Mouse (Mus musculus) hindbrain, embryonic 12.5 days (tissue): Measurements from ENCODE around the gene C1qb. TPM values are rescaled to one million over a fixed set of nuclear protein-coding genes. Genes with fewer than 3 reads are reported as not detected.
A peak's percentile ranks its signal among the peaks of the same experiment; 100 is the strongest.

Source experiments
- ATAC-seq: fragments of 200-750 bp; cut with Nextera tagmentation; 2 replicates; pipeline ENCODE4 v1.8.0; 2017; ENCODE audit warnings: moderate TSS enrichment; ENCODE audit not compliant: low FRiP score
- H3K27ac ChIP-seq: fragments of 300-500 bp; sonication (generic); 2 replicates; pipeline ENCODE4 v1.5.1; 2016; ENCODE audit warnings: mild to moderate bottlenecking
- H3K27me3 ChIP-seq: fragments of 300-500 bp; sonication (generic); 2 replicates; pipeline ENCODE4 v1.6.1; 2016; ENCODE audit warnings: mild to moderate bottlenecking
- H3K36me3 ChIP-seq: fragments of 300-500 bp; sonication (generic); 2 replicates; pipeline ENCODE4 v1.6.1; 2016; ENCODE audit warnings: mild to moderate bottlenecking
- H3K4me1 ChIP-seq: fragments of 300-500 bp; sonication (generic); 2 replicates; pipeline ENCODE4 v1.6.1; 2016
- H3K4me2 ChIP-seq: fragments of 300-500 bp; sonication (generic); replicated peaks from 2 replicates; pipeline ENCODE4 v1.6.1; 2016; ENCODE audit warnings: mild to moderate bottlenecking
- H3K4me3 ChIP-seq: fragments of 300-500 bp; sonication (generic); 2 replicates; pipeline ENCODE4 v1.5.1; 2016; ENCODE audit warnings: mild to moderate bottlenecking
- H3K9ac ChIP-seq: fragments of 300-500 bp; sonication (generic); 2 replicates; pipeline ENCODE4 v1.6.1; 2016; ENCODE audit warnings: mild to moderate bottlenecking, moderate library complexity
- H3K9me3 ChIP-seq: fragments of 300-500 bp; sonication (generic); replicated peaks from 2 replicates; pipeline ENCODE4 v1.6.1; 2016; ENCODE audit warnings: mild to moderate bottlenecking
- WGBS: fragments of 180-500 bp; shearing (Covaris S2); methylation state at CpG from one replicate; pipeline ENCODE4 v1.1.7; 2016; 5-methylcytosine and 5-hydroxymethylcytosine counted together
- polyA plus RNA-seq: library from polyadenylated mRNA; unstranded; fragments of >200 nt; fragmentation: Nextera tagmentation; extraction: Ambion mirVana; gene quantifications from 2 replicates; pipeline ENCODE4 v1.2.1, GENCODE M21; 2016

The C1qb gene
- polyA plus RNA-seq, 1 experiment from 2014 or later, result 31.6 TPM

DNA sequence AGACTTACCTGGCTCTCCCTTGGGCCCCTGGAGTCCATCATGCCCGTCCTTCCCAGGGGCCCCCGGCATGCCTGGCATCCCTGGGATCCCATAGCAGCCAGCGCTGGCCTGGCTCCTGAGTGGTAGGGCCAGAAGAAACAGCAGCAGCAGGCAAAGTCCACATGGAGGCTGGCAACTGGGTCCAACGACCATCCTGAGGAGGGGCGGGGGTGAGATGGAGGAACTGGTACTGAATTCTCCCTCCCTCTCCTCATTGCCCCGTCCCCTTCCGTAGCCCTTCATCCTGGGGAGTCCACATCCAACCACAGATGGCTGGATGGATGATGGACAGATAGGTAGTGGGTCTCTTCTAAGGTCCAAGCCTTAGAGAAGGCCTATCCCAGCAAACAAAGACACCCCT, 6.4 kb upstream of the C1qb start:
- H3K9me3 ChIP-seq, result no peaks in the 10 kb centered on the region
- H3K4me1 ChIP-seq, result peaks cover 11% of the 10 kb centered on the region
- H3K36me3 ChIP-seq, result no peaks in the 10 kb centered on the region
- peak overlapping the region; percentile 9; the same call in 1 of the 2 replicates for H3K9ac ChIP-seq
- H3K27me3 ChIP-seq, result peaks cover 64% of the 10 kb centered on the region
- no peak overlapping the region for H3K4me2 ChIP-seq
- no peak for ATAC-seq
- no peak overlapping the region for H3K27ac ChIP-seq
- WGBS, result 68% methylated on average over 7 of the region's 7 CpGs
- H3K4me3 ChIP-seq, result no peak overlapping the region

DNA sequence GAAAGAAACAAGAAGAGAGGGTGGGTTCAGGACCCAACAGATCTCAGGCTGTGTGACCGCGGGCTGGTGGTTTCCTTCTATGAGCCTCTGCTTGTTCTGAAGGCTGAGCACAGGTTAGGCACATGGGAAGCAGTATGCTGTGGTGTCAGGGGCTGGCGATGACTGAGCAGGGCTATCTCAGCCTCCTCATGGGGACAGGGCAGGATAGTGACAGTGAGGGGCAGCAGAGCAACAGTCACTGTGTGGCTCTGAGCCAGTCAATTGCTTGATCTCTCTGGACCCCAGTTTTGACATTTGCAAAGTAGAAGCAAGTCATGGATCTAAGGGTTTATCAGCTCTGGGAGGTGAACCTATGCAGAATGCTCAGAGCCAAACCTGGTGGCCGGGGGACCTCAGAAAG, 5.1 kb upstream of the C1qb start:
- Histone ChIP-seq H3K4me2 (no peak overlapping the region), H3K27ac (no peak overlapping the region), H3K27me3 (peaks cover 52% of the 10 kb centered on the region), H3K9me3 (no peaks in the 10 kb centered on the region), H3K9ac (no peak overlapping the region), H3K4me3 (no peak overlapping the region), H3K36me3 (no peaks in the 10 kb centered on the region), H3K4me1 (peaks cover 15% of the 10 kb centered on the region)
- WGBS, result 86% methylated on average over 4 of the region's 4 CpGs
- no peak for ATAC-seq

DNA sequence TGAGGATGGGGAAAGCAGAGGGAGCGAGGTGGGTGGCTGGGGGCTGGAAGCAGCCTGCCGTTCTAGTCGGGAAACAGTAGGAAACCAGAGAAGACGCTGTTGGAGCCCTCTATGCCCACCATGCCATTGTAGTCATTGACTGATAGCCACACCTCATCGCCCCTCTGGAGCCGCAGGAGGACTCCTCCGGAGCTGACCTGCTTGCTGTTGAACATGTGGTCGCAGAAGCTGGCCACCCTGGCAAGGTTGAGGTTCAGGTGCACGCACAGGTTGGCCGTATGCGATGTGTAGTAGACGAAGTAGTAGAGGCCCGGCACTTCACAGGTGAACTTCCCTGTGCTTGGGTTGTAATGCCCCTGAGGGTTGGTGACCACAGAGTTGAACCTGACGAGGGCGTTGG, 4.0 kb upstream of the C1qb start:
- Histone ChIP-seq H3K9ac (no peak overlapping the region), H3K36me3 (no peaks in the 10 kb centered on the region), H3K4me3 (no peak overlapping the region), H3K4me2 (no peak overlapping the region), H3K9me3 (no peaks in the 10 kb centered on the region), H3K27ac (no peak overlapping the region), H3K4me1 (peaks cover 15% of the 10 kb centered on the region; the same call in 1 of the 2 replicates), H3K27me3 (peaks cover 43% of the 10 kb centered on the region)
- no peak for ATAC-seq
- 82% methylated on average over 15 of the region's 15 CpGs for WGBS

DNA sequence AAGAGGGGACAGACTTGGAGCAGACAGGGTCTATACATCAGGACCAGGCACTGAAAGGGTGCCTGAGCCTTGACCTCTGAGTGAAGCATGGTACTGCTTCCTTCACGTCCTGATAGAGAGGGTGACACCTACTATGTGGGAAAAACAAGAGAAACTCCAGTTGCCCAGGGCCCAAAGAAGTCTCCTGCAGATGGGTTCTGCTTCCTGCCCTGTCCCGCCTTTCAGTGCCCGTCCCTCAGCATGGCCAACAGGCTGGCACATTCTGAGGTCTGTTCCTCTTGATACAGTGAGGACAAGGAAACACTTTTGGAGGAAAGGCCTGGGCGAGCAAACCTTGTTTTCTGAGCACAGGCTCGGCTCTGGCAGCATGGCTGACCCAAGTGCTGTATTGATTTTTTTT, 1.7 kb upstream of the C1qb start:
- H3K9ac ChIP-seq, result no peak overlapping the region
- peaks cover 22% of the 10 kb centered on the region for H3K27me3 ChIP-seq
- WGBS, result 71% methylated on average over 5 of the region's 5 CpGs
- peaks cover 12% of the 10 kb centered on the region; the same call in 1 of the 2 replicates for H3K4me1 ChIP-seq
- no peak overlapping the region for H3K4me2 ChIP-seq
- ATAC-seq, result no peak
- H3K4me3 ChIP-seq, result no peak overlapping the region
- no peaks in the 10 kb centered on the region for H3K9me3 ChIP-seq
- H3K36me3 ChIP-seq, result no peaks in the 10 kb centered on the region
- H3K27ac ChIP-seq, result no peak overlapping the region

DNA sequence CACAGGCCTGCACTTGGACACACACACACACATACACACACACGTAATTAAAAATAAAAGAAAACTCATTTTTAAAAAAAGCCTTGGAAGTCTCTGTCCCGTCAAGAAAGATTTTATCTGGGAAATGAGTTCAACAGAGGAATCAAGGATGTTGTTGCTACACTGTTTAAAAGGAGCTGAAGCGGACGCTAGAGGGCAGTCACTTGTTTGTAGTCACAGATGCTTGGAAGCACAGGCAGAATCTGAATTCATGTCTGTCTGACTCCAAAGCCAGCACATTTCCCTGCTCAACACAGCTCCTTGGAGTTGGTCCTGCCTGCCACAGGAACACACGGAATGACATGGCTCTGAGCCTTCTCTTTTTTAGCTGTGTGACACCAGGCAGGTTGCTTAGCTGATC, 7.4 kb downstream of the C1qb start:
- 27% methylated on average over 5 of the region's 5 CpGs for WGBS
- Histone ChIP-seq H3K4me2 (no peak overlapping the region), H3K4me1 (no peaks in the 10 kb centered on the region), H3K27ac (no peak overlapping the region), H3K9ac (no peak overlapping the region), H3K9me3 (no peaks in the 10 kb centered on the region), H3K27me3 (no peaks in the 10 kb centered on the region), H3K4me3 (no peak overlapping the region), H3K36me3 (no peaks in the 10 kb centered on the region)
- ATAC-seq, result no peak

DNA sequence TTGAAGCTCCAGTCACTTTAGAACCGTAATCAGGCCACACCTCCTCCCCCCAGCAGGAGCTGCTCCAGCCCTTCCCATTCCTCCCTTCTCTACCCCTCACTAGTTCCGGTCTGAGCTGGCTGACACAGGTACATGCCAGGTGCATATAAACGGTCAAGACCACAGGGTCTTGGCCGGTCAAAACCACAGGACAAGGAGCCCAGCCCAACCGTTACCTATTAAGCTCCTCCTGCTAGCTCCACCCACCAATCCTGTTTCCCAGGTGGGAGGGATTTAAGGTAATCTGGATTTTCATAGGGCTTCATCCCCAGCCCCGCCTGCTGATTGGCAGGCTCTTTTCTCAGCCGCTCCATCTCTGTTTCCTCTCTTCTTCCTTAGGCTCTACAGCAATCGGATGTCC, 7.8 kb downstream of the C1qb start:
- Histone ChIP-seq H3K36me3 (no peaks in the 10 kb centered on the region), H3K27ac (no peak overlapping the region), H3K9me3 (no peaks in the 10 kb centered on the region), H3K27me3 (no peaks in the 10 kb centered on the region), H3K4me3 (no peak overlapping the region), H3K4me1 (no peaks in the 10 kb centered on the region), H3K9ac (no peak overlapping the region), H3K4me2 (no peak overlapping the region)
- 52% methylated on average over 8 of the region's 8 CpGs for WGBS
- ATAC-seq, result no peak

DNA sequence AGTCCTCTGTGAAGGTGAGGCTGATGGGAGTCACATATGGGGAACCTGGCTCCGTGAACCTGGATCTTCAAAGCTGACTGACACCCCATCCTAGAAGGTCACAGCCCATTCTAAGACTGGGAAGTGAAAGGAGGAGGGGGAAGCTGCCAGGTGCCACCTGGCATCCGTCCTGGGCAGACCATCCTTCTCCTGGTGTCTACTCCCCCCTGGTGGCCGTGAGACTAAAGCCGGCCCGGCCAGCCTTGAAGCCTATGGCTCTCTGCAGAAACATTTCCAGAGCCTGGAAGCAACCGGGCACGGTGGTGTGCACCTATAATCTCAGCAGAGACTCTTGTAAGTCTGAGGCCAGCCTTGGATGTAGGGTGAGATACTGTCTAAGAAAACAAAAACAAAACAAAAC, 9.0 kb downstream of the C1qb start:
- WGBS, result 24% methylated on average over 7 of the region's 7 CpGs
- Histone ChIP-seq H3K4me3 (no peak overlapping the region), H3K9me3 (no peaks in the 10 kb centered on the region), H3K9ac (no peak overlapping the region), H3K27ac (no peak overlapping the region), H3K4me1 (no peaks in the 10 kb centered on the region), H3K27me3 (no peaks in the 10 kb centered on the region), H3K36me3 (no peaks in the 10 kb centered on the region), H3K4me2 (no peak overlapping the region)
- no peak for ATAC-seq

DNA sequence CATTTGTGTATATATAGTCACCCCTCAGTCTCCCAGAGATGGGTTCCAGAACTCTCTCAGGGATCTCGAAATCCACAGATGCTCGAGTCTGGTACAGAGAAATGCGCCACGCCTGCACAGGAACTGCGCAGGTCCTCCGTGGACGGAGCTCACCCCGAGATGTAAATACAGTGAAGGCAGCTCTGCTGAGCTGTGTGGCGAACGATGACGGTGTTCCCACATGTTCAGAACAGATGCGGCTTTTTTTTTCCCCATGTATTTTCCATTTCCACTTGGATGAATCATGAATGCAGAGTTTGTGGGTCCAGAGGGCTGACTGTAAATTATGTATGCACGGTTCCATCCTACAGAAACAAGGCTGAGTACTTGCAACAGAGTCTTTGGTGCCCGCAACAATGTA, 11.0 kb downstream of the C1qb start:
- Histone ChIP-seq H3K36me3 (no peaks in the 10 kb centered on the region), H3K9me3 (no peaks in the 10 kb centered on the region), H3K4me2 (no peak overlapping the region), H3K27me3 (no peaks in the 10 kb centered on the region), H3K4me1 (no peaks in the 10 kb centered on the region), H3K9ac (no peak overlapping the region), H3K4me3 (no peak overlapping the region), H3K27ac (no peak overlapping the region)
- ATAC-seq, result no peak
- WGBS, result 89% methylated on average over 14 of the region's 14 CpGs

DNA sequence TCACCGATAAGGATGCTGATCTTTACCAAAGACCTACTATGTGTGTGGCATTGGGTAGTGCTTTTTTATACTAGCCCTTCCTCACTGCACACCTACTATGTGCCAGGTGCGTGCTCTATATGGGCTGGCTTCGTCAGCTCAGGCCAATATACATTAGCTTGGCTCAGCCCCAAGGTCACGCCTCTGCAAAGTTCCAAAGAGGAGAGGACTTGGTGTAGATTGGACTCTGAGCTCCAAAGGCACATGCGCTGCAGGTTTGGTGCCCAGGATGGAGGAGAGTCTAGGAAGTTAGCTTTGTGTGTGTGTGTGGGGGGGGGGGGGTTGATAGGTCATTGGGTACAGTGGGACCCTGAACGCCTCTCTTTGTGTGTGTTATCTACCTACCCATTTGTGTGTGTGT, 17.6 kb downstream of the C1qb start:
- no peak overlapping the region for H3K4me2 ChIP-seq
- H3K9ac ChIP-seq, result no peak overlapping the region
- no peak for ATAC-seq
- H3K27me3 ChIP-seq, result no peaks in the 10 kb centered on the region
- no peak overlapping the region for H3K27ac ChIP-seq
- no peak overlapping the region for H3K4me3 ChIP-seq
- H3K9me3 ChIP-seq, result no peaks in the 10 kb centered on the region
- peaks cover 40% of the 10 kb centered on the region for H3K4me1 ChIP-seq
- 86% methylated on average over 6 of the region's 6 CpGs for WGBS
- no peaks in the 10 kb centered on the region for H3K36me3 ChIP-seq

DNA sequence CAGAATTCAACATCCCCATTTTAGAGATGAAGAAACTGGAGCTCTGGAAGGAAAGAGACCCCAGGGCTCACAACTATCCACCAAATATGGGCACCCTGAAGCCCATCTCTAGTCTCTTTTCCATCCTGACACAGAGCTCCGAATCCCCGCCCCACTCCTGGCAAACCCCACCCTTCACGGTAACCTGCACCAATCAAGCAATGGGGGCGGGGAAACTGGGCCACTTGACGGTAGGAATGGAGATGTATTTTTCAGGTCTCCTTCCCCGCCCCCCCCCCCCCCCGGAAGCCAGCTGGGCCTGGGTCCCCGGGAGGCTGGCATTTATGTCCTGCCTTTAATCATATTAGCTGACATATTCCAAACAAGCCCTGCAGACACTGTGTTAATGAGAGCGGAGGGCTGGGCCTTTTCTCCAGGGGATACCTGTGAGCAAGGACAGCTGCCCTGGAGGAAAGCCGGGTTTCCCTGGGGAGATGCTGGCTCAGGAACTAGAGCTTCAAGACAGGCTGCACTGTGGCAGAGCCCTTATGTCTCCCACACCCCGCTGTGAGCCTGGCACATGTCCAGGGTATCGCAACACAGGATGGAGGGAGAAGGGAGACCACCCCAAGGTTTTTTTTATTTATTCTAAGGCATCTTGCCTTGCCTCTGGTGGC, 18.2 kb downstream of the C1qb start:
- Histone ChIP-seq H3K36me3 (no peaks in the 10 kb centered on the region), H3K9me3 (no peaks in the 10 kb centered on the region), H3K4me1 (peaks cover 45% of the 10 kb centered on the region), H3K27me3 (peaks cover 3% of the 10 kb centered on the region; the same call in 1 of the 2 replicates), H3K4me2 (peak overlapping the region; percentile 15; the same call in 1 of the 2 replicates), H3K27ac (no peak overlapping the region; the same call in 1 of the 2 replicates), H3K4me3 (no peak overlapping the region), H3K9ac (no peak overlapping the region)
- peak; percentile 49; the same call in 1 of the 2 replicates for ATAC-seq
- 15% methylated on average over 11 of the region's 12 CpGs for WGBS

DNA sequence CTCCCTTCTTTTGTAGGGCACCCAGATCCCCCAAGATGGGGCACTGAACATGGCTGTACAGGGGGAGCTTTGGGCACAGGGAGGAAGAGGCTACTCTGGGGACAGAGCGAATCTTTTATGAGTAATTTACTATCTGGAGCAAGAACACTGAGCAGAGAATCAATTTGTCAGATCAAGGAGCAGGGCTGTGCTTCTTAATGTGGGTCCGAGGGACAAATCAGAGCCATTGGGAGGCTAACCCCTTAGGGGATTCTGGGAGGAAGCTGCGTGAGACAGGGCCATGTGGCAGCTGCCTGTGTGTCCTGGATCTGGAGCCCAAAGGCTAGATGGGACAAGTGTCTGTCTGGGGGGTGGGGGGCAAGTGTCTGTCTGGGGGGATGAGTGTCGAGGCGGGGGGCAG, 20.5 kb downstream of the C1qb start:
- Histone ChIP-seq H3K27me3 (peaks cover 5% of the 10 kb centered on the region; the same call in 1 of the 2 replicates), H3K9me3 (no peaks in the 10 kb centered on the region), H3K36me3 (no peaks in the 10 kb centered on the region), H3K4me3 (no peak overlapping the region), H3K4me1 (peaks cover 61% of the 10 kb centered on the region), H3K27ac (peak overlapping the region; percentile 95), H3K4me2 (peak overlapping the region; percentile 19), H3K9ac (no peak overlapping the region)
- ATAC-seq, result peak; percentile 38; the same call in 1 of the 2 replicates
- WGBS, result 48% methylated on average over 5 of the region's 5 CpGs

DNA sequence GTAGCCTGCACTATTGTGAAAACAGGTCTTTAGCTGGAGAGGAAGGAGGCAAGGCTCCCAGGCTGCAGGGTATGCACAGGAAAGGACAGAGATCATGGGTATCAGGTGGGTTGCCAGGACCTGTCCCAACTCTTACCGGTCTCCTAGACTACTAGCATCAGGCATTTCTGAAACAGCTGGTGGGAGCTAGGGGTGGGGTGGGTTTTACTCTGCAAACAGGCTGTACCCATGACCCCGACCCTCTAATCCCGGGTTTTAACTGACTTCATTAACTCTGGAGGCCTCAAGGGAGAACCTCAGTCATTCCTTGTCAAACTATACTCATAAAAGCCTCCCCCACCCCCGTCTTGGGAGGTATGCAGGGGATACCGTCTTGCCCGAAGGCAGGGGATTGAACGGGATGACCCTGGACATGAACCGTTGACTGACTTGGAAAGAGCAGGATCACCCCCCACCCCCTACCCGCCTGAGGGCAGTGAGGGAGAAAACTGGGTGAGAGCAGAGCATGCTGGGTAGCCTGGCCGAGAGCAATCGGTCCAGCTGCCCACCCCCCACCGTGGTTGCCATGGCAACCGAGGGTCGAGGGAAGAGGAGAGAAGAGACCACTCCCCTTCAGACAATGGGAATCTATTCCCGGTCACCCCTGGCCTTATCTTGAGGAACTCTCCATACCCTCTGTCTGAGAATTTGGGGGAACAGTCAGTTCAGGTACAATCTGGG, 21.1 kb downstream of the C1qb start:
- WGBS, result 3% methylated on average over 15 of the region's 15 CpGs

DNA sequence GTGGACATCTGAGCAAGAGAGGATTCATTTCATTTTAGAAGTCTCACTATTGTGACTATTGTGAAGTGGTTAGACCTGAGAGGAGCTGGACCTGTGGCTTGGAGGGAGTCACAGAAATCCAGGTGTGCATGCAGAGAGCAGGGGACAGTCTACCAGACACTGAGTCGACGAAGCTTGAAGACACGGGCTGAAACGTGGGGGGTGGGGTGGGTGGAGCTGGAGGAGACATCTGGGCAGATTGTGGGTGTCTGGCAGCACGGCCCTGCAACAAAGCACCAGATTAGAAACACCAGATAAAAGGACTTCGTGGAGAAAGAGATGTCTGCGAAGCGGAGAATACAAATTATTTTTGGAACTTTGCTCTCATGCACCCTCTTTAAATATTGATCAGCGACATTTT, 22.5 kb downstream of the C1qb start:
- Histone ChIP-seq H3K9ac (no peak overlapping the region), H3K27me3 (peaks cover 5% of the 10 kb centered on the region; the same call in 1 of the 2 replicates), H3K4me2 (no peak overlapping the region), H3K9me3 (no peaks in the 10 kb centered on the region), H3K4me1 (peaks cover 61% of the 10 kb centered on the region), H3K4me3 (no peak overlapping the region), H3K27ac (no peak overlapping the region), H3K36me3 (no peaks in the 10 kb centered on the region)
- 41% methylated on average over 9 of the region's 9 CpGs for WGBS
- no peak for ATAC-seq

More for the DNA sequence above, 21.1 kb downstream of the C1qb start:
- H3K27ac ChIP-seq, result peak overlapping the region; percentile 95
- peak; percentile 66 for ATAC-seq
- no peak overlapping the region for H3K9ac ChIP-seq
- peak overlapping the region; percentile 19 for H3K4me2 ChIP-seq
- H3K4me1 ChIP-seq, result peaks cover 61% of the 10 kb centered on the region
- no peak overlapping the region for H3K4me3 ChIP-seq
- H3K36me3 ChIP-seq, result no peaks in the 10 kb centered on the region
- no peaks in the 10 kb centered on the region for H3K9me3 ChIP-seq
- peaks cover 5% of the 10 kb centered on the region; the same call in 1 of the 2 replicates for H3K27me3 ChIP-seq
